Mouse (Mus musculus): ENCODE results near the gene Pcif1.

Gene Pcif1

GRCm38 (mm10) chr2:164940140-164940830, 61.2 kb downstream of the Pcif1 start, which contains the start of gene Mmp9:
Mmp9 (plus strand) TSS chr2:164940780.
- in situ Hi-C loops (cut with MboI; ENCODE audit: low pct_unique_long_range_greater_than_20kb in 1 of 2, low sequenced_read_pairs in 2 of 2, unreplicated experiment in 1 of 2), result no loop called here

- in situ Hi-C loops (cut with MboI; ENCODE audit: low pct_unique_long_range_greater_than_20kb in 1 of 2, low sequenced_read_pairs in 2 of 2, unreplicated experiment in 1 of 2), result no loop called here
These were observed 63.7 kb downstream of the Pcif1 start for GRCm38 (mm10) chr2:164942692-164943290.

Measured in mouse embryonic stem cell (cell line).